Mouse (Mus musculus) heart, postnatal 0 days (tissue): Measurements from ENCODE around the gene Krtap5-1.

ENCODE experiments used
- CTCF ChIP-seq: IDR thresholded peaks from 2 replicates; pipeline ENCODE4 v1.5.1; 2016; ENCODE audit warnings: antibody characterized with exemption, control low read depth, low read depth
- EP300 ChIP-seq: IDR thresholded peaks from 2 replicates; pipeline ENCODE4 v1.6.1; 2016; ENCODE audit warnings: antibody characterized with exemption, low read depth

GRCm38 (mm10) chr7:142323396-142324117, 26.6 kb upstream of the Krtap5-1 start:
- TF ChIP-seq CTCF (no peak), EP300 (no peak)
